Mouse (Mus musculus) cortical plate, adult 2 months (tissue): ENCODE data around the gene Fsip1.

Experiments
- CTCF ChIP-seq: fragments of 200-500 bp; IDR thresholded peaks from 2 replicates; pipeline ENCODE4 v1.5.1; 2011; ENCODE audit warnings: mild to moderate bottlenecking, control low read depth, low read length; ENCODE audit not compliant: insufficient read depth; ENCODE audit errors: extremely low read depth
- POLR2A ChIP-seq: fragments of 200-500 bp; IDR thresholded peaks from 2 replicates; pipeline ENCODE4 v1.6.1; 2011; ENCODE audit warnings: mild to moderate bottlenecking, low read length, control low read depth; ENCODE audit not compliant: insufficient read depth; ENCODE audit errors: extremely low read depth

DNA sequence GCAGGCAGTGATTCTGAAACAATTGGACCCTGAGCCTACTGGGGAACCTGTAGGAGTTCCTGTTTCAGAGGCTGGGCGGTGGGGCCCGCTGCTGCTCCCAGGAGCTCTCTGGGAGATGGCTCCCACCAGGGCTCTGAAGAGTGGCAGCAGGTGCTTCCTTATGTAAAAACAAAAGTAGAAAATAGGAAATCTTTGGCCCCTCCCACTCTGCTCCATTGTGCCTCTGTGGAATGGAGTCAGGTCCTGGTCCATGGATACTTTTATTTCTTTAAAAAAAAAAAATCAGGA, 7.1 kb upstream of the Fsip1 start:
- TF ChIP-seq POLR2A (no peak), CTCF (no peak)
